Mouse (Mus musculus) layer of hippocampus, adult 9-11 months (tissue): ENCODE results near the gene Bmp3.

Source experiments
- DNase-seq: peaks from one replicate; pipeline ENCODE4 v3.0.0; 2022

The Bmp3 gene

GRCm38 (mm10) chr5:98854264-98854626, at the start of gene Bmp3:
Gene Bmp3, plus strand, starts transcription at chr5:98854415.
- DNase-seq: peak; percentile 7

GRCm38 (mm10) chr5:98804761-98805160, 49.5 kb upstream of the Bmp3 start:
- DNase-seq: no peak

GRCm38 (mm10) chr5:98806492-98806891, 47.7 kb upstream of the Bmp3 start:
- DNase-seq: no peak

- no peak for DNase-seq
These were observed 47.2 kb upstream of the Bmp3 start for GRCm38 (mm10) chr5:98807022-98807421.

- no peak for DNase-seq
These were observed 46.3 kb upstream of the Bmp3 start for GRCm38 (mm10) chr5:98807953-98808352.

GRCm38 (mm10) chr5:98812380-98812779, 41.8 kb upstream of the Bmp3 start:
- no peak for DNase-seq

GRCm38 (mm10) chr5:98815269-98815668, 38.9 kb upstream of the Bmp3 start:
- DNase-seq: no peak

GRCm38 (mm10) chr5:98833760-98834159, 20.5 kb upstream of the Bmp3 start:
- no peak for DNase-seq

GRCm38 (mm10) chr5:98834300-98834699, 19.9 kb upstream of the Bmp3 start:
- DNase-seq: no peak

- DNase-seq: no peak
These were observed 11.5 kb upstream of the Bmp3 start for GRCm38 (mm10) chr5:98842600-98843310.

- no peak for DNase-seq
These were observed 9.6 kb upstream of the Bmp3 start for GRCm38 (mm10) chr5:98844664-98845063.

- DNase-seq: no peak
These were observed 681 bp downstream of the Bmp3 start for GRCm38 (mm10) chr5:98854627-98855564.

GRCm38 (mm10) chr5:98855741-98856140, 1.5 kb downstream of the Bmp3 start:
- DNase-seq: no peak

GRCm38 (mm10) chr5:98856356-98856755, 2.1 kb downstream of the Bmp3 start:
- DNase-seq: no peak

GRCm38 (mm10) chr5:98863891-98864290, 9.7 kb downstream of the Bmp3 start:
- DNase-seq: no peak

GRCm38 (mm10) chr5:98865146-98865545, 10.9 kb downstream of the Bmp3 start:
- DNase-seq: no peak

- no peak for DNase-seq
These were observed 21.8 kb downstream of the Bmp3 start for GRCm38 (mm10) chr5:98876056-98876455.

GRCm38 (mm10) chr5:98878891-98879290, 24.7 kb downstream of the Bmp3 start:
- DNase-seq: peak; percentile 25

- DNase-seq: no peak
These were observed 27.9 kb downstream of the Bmp3 start for GRCm38 (mm10) chr5:98882096-98882495.

- no peak for DNase-seq
These were observed 36.4 kb downstream of the Bmp3 start for GRCm38 (mm10) chr5:98890544-98891050.

- DNase-seq: peak; percentile 23
These were observed 40.1 kb downstream of the Bmp3 start for GRCm38 (mm10) chr5:98894281-98894680.

- DNase-seq: no peak
These were observed 43.7 kb downstream of the Bmp3 start for GRCm38 (mm10) chr5:98897946-98898345.

- DNase-seq: no peak
These were observed 46.7 kb downstream of the Bmp3 start for GRCm38 (mm10) chr5:98900926-98901325.

GRCm38 (mm10) chr5:98902339-98902738, 48.1 kb downstream of the Bmp3 start:
- peak; percentile 5 for DNase-seq
